Mouse (Mus musculus) stomach, postnatal 0 days (tissue): ENCODE measurements around the gene Pbx4.

Experiments used
- CTCF ChIP-seq: IDR thresholded peaks from 2 replicates; pipeline ENCODE4 v1.5.1; 2016; ENCODE audit warnings: antibody characterized with exemption, low read depth, mild to moderate bottlenecking, moderate library complexity
- EP300 ChIP-seq: optimal IDR thresholded peaks from 2 replicates; pipeline ENCODE3; 2016; ENCODE audit warnings: antibody characterized with exemption

GRCm38 (mm10) chr8:69888244-69888866 lies 56.1 kb downstream of the Pbx4 start:
- TF ChIP-seq CTCF: no peak
- TF ChIP-seq EP300: no peak
